Comparison of ENCODE assay signal across 14 mouse cellular contexts in the genomic region with DNA sequence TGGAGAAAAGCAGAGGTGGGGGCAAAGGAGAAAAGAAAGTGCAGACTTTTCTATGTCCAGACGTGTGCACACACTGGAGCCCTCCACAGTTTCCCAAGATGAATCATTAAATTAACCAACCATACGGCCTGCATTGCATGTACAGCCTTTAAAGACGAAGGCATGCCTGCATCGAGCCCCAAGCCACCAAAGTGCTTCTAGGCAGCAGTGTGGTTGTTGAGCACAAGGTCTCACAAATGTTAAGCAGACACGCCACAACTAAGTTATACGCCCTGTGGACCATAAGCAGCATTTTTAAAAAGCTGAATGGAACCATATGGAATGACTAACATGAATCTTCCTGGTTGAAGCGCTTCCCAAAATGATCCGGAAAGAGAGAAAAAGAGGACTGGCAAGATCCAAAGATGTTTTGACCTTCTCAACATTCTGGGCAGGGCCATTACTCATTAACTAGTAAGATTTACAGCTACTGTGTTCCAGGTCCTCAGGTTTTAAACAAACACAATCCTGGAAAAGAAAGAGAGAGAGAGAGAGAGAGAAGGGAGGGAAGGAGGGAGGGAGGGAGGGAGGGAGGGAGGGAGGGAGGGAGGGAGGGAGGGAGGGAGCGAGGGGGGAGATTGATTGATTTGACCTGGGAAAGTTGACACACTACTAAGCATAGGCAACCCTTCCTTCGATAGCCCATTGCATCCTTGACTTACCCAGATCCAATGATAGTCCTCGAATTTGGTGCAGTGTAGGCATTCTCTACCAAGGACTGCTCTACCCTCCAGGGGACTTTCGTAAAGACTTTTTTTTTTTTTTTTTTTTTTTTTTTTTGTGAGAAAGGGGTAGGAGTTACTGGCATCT. TPM values are rescaled to one million over a fixed set of nuclear protein-coding genes. Genes with fewer than 3 reads are reported as not detected.
A peak's percentile ranks its signal among the peaks of the same experiment; 100 is the strongest.
DNase-seq lines count a peak whose midpoint lies in the region; ATAC-seq and TF ChIP-seq lines count a peak whose summit lies in the region.
"Had no signal": no experiment of that assay in that cellular context is flagged by ENCODE, and none has a peak within 500 bp of the region (broad histone marks: within the 10 kb centered on the region; RNA-seq: fewer than 3 reads in every experiment).

No protein-coding gene starts in this region.

- H3K79me2 ChIP-seq in liver, adult 2 months (ENCODE audit: control insufficient read depth, insufficient read depth, low read length) = peaks cover 32% of the 10 kb centered on the region; the same call in 1 of the 2 replicates

- no peak for TF ChIP-seq CTCF in liver, adult 2 months (IDR thresholded peaks at IDR 0.05; ENCODE audit: low read depth, low read length)
- no peak for TF ChIP-seq CTCF in small intestine, adult 2 months (IDR thresholded peaks at IDR 0.05; ENCODE audit: extremely low read depth, insufficient read length, insufficient replicate concordance, low read depth, low read length)
- no peak for TF ChIP-seq CTCF in hindbrain, postnatal 0 days (IDR thresholded peaks at IDR 0.05; ENCODE audit: low read depth)

- H3K9me3 ChIP-seq in embryonic facial prominence, embryonic 15.5 days (replicated peaks) = no peaks in the 10 kb centered on the region
- no peaks in the 10 kb centered on the region for H3K9me3 ChIP-seq in hindbrain, postnatal 0 days (ENCODE audit: low read length)
- no peaks in the 10 kb centered on the region for H3K9me3 ChIP-seq in forebrain, embryonic 16.5 days (ENCODE audit: control insufficient read depth, low read length)
- H3K9me3 ChIP-seq: midbrain, embryonic 15.5 days had no signal

- no peak overlapping the region for H3K4me2 ChIP-seq in embryonic facial prominence, embryonic 15.5 days (replicated peaks)
- H3K4me2 ChIP-seq in hindbrain, postnatal 0 days (ENCODE audit: low read depth, low read length) = no peak overlapping the region
- no peak overlapping the region for H3K4me2 ChIP-seq in forebrain, embryonic 16.5 days (ENCODE audit: low read length)
- H3K4me2 ChIP-seq: heart, embryonic 11.5 days; hindbrain, embryonic 14.5 days; midbrain, embryonic 15.5 days had no signal

- H3K36me3 ChIP-seq in liver, adult 2 months (ENCODE audit: control insufficient read depth, insufficient read depth, low read length) = no peaks in the 10 kb centered on the region
- no peaks in the 10 kb centered on the region for H3K36me3 ChIP-seq in embryonic facial prominence, embryonic 15.5 days
- no peaks in the 10 kb centered on the region for H3K36me3 ChIP-seq in small intestine, adult 2 months (ENCODE audit: control insufficient read depth, insufficient read depth, low read length)
- no peaks in the 10 kb centered on the region for H3K36me3 ChIP-seq in hindbrain, postnatal 0 days (ENCODE audit: insufficient read depth, low read length)
- no peaks in the 10 kb centered on the region for H3K36me3 ChIP-seq in forebrain, embryonic 16.5 days (ENCODE audit: control insufficient read depth, insufficient read depth)
- H3K36me3 ChIP-seq: midbrain, embryonic 15.5 days had no signal

- TF ChIP-seq POLR2A in liver, adult 2 months (IDR thresholded peaks at IDR 0.05; ENCODE audit: extremely low read depth, insufficient read depth, low read length) = no peak
- TF ChIP-seq POLR2A in small intestine, adult 2 months (IDR thresholded peaks at IDR 0.05; ENCODE audit: low read depth, low read length) = no peak

- H3K4me1 ChIP-seq in liver, adult 2 months (ENCODE audit: control insufficient read depth, insufficient read depth, low read length) = peaks cover 40% of the 10 kb centered on the region; the same call in 1 of the 2 replicates
- peaks cover 17% of the 10 kb centered on the region for H3K4me1 ChIP-seq in embryonic facial prominence, embryonic 15.5 days
- H3K4me1 ChIP-seq in small intestine, adult 2 months (ENCODE audit: control insufficient read depth, insufficient read depth, insufficient read length, low read length) = peaks cover 9% of the 10 kb centered on the region; the same call in 1 of the 2 replicates
- no peaks in the 10 kb centered on the region for H3K4me1 ChIP-seq in hindbrain, postnatal 0 days (ENCODE audit: insufficient read depth, low read length)
- H3K4me1 ChIP-seq in forebrain, embryonic 16.5 days (replicated peaks; ENCODE audit: control insufficient read depth, insufficient read depth, low read length) = no peaks in the 10 kb centered on the region; the same call in 1 of the 2 replicates
- H3K4me1 ChIP-seq: midbrain, embryonic 15.5 days had no signal

- DNase-seq in liver, adult 2 months (ENCODE audit: extremely low read depth, low read depth, low spot score) = peak; percentile 95
- no peak for DNase-seq in liver
- DNase-seq in kidney, postnatal 14 days = peak; percentile 38
- DNase-seq in thymus, postnatal 36 days = no peak
- no peak for DNase-seq in hindbrain, postnatal 0 days (ENCODE audit: low spot score)
- DNase-seq: adrenal gland, adult 2 months; gastrocnemius, postnatal 14 days; lung, adult 2 months had no signal

- no peaks in the 10 kb centered on the region for H3K27me3 ChIP-seq in liver, adult 2 months (ENCODE audit: control insufficient read depth, insufficient read depth, low read length)
- H3K27me3 ChIP-seq in embryonic facial prominence, embryonic 15.5 days = no peaks in the 10 kb centered on the region
- H3K27me3 ChIP-seq in small intestine, adult 2 months (ENCODE audit: control insufficient read depth, insufficient read depth, low read length) = no peaks in the 10 kb centered on the region
- no peaks in the 10 kb centered on the region for H3K27me3 ChIP-seq in hindbrain, postnatal 0 days (ENCODE audit: insufficient read depth, low read length)
- H3K27me3 ChIP-seq in forebrain, embryonic 16.5 days (replicated peaks; ENCODE audit: control insufficient read depth, insufficient read depth, low read length) = no peaks in the 10 kb centered on the region
- H3K27me3 ChIP-seq: midbrain, embryonic 15.5 days had no signal

- peak overlapping the region; percentile 25 for H3K4me3 ChIP-seq in liver, adult 2 months (ENCODE audit: insufficient read depth, low read depth, low read length)
- H3K4me3 ChIP-seq in embryonic facial prominence, embryonic 15.5 days (replicated peaks) = no peak overlapping the region
- H3K4me3 ChIP-seq in small intestine, adult 2 months (ENCODE audit: low read depth, low read length) = no peak overlapping the region
- no peak overlapping the region for H3K4me3 ChIP-seq in hindbrain, postnatal 0 days (ENCODE audit: low read length)
- no peak overlapping the region for H3K4me3 ChIP-seq in forebrain, embryonic 16.5 days (replicated peaks; ENCODE audit: low read length)
- H3K4me3 ChIP-seq: midbrain, embryonic 15.5 days had no signal

- ATAC-seq in embryonic facial prominence, embryonic 15.5 days (ENCODE audit: insufficient number of reproducible peaks, low FRiP score, low TSS enrichment, low read depth) = no peak
- ATAC-seq in hindbrain, postnatal 0 days = no peak
- ATAC-seq in forebrain, embryonic 16.5 days = no peak
- ATAC-seq: midbrain, embryonic 15.5 days had no signal

- WGBS in liver, adult 2 months = 22% methylated on average over 12 of the region's 12 CpGs
- 50% methylated on average over 12 of the region's 12 CpGs for WGBS in embryonic facial prominence, embryonic 15.5 days
- WGBS in small intestine, adult 2 months = 22% methylated on average over 12 of the region's 12 CpGs
- 81% methylated on average over 12 of the region's 12 CpGs for WGBS in hindbrain, postnatal 0 days
- 76% methylated on average over 12 of the region's 12 CpGs for WGBS in forebrain, embryonic 16.5 days

- H3K9ac ChIP-seq in liver, adult 2 months (ENCODE audit: low read depth, low read length) = no peak overlapping the region
- H3K9ac ChIP-seq in embryonic facial prominence, embryonic 15.5 days = no peak overlapping the region
- no peak overlapping the region for H3K9ac ChIP-seq in hindbrain, postnatal 0 days (replicated peaks; ENCODE audit: low read length)
- no peak overlapping the region for H3K9ac ChIP-seq in forebrain, embryonic 16.5 days (replicated peaks; ENCODE audit: low read depth, low read length)
- H3K9ac ChIP-seq: hindbrain, embryonic 14.5 days; midbrain, embryonic 15.5 days had no signal

- peak overlapping the region; percentile 79 for H3K27ac ChIP-seq in liver, adult 2 months (replicated peaks; ENCODE audit: insufficient read depth, low read depth, low read length)
- peak overlapping the region; percentile 8; the same call in 1 of the 2 replicates for H3K27ac ChIP-seq in embryonic facial prominence, embryonic 15.5 days (replicated peaks)
- H3K27ac ChIP-seq in small intestine, adult 2 months (ENCODE audit: insufficient read depth, low read depth, low read length) = peak overlapping the region; percentile 50
- H3K27ac ChIP-seq in hindbrain, postnatal 0 days = no peak overlapping the region
- H3K27ac ChIP-seq in forebrain, embryonic 16.5 days (ENCODE audit: low read length) = no peak overlapping the region
- H3K27ac ChIP-seq: hindbrain, embryonic 14.5 days; midbrain, embryonic 15.5 days had no signal

RNA-seq across cellular contexts. Expression of a gene that starts 26.5 kb away (rescaled TPM):
- total RNA-seq in liver, adult 2 months (2014; rRNA removed) = 17.4 and 17.7 TPM in 2 replicates
- 4.4 and 4.9 TPM in 2 replicates for polyA plus RNA-seq in liver, adult 2 months (2012; rRNA removed)
- 8.3 and 9.1 TPM in 2 replicates for polyA plus RNA-seq in embryonic facial prominence, embryonic 15.5 days (2015; fragmentation: Nextera tagmentation; extraction: Ambion mirVana)
- 2.5 and 7.0 TPM in 2 replicates for polyA plus RNA-seq in small intestine, adult 2 months (2012; rRNA removed)
- 36.9 and 44.5 TPM in 2 replicates for total RNA-seq in hindbrain, postnatal 0 days (2014; rRNA removed)
- polyA plus RNA-seq in hindbrain, postnatal 0 days (2015; fragmentation: Nextera tagmentation; extraction: Ambion mirVana) = 21.4 and 23.0 TPM in 2 replicates
- 35.7 and 36.2 TPM in 2 replicates for polyA plus RNA-seq in forebrain, embryonic 16.5 days (2015; fragmentation: Nextera tagmentation; extraction: Ambion mirVana)

Comparison
In these comparisons a context has a peak if more than half of its experiments do, and no peak if none do; other contexts are left out.
1. DNase-seq: peak in liver, adult 2 months (single experiment) and kidney, postnatal 14 days (single experiment); none in liver (single experiment), thymus, postnatal 36 days (0 of 2) and hindbrain, postnatal 0 days (single experiment).
2. H3K27ac ChIP-seq: peak in liver, adult 2 months (single experiment), embryonic facial prominence, embryonic 15.5 days (single experiment) and small intestine, adult 2 months (single experiment); none in hindbrain, postnatal 0 days (single experiment) and forebrain, embryonic 16.5 days (single experiment).